Mouse (Mus musculus): ENCODE results near the gene Lemd1. TPM values are rescaled to one million over a fixed set of nuclear protein-coding genes. Genes with fewer than 3 reads are reported as not detected.

Gene Lemd1
- total and polyA plus RNA-seq, 3 experiments = not detected

- Histone ChIP-seq H3K79me2 (replicated peaks; ENCODE audit: control insufficient read depth, extremely low read depth, insufficient read depth, poor library complexity, severe bottlenecking) (no peaks in the 10 kb centered on the region), H3K27me3 (replicated peaks) (peaks cover 51% of the 10 kb centered on the region), H3K9ac (ENCODE audit: insufficient read depth, low read depth) (no peak overlapping the region), H3K27ac (ENCODE audit: insufficient read depth, low read depth) (no peak overlapping the region), H3K4me2 (ENCODE audit: insufficient read depth, low read depth, poor library complexity, severe bottlenecking) (no peak overlapping the region), H3K36me3 (replicated peaks in 1 of 2; ENCODE audit: control insufficient read depth in 1 of 2, insufficient read depth in 1 of 2, low read length in 1 of 2) (no peaks in the 10 kb centered on the region), H3K9me3 (replicated peaks; ENCODE audit: low read length) (no peaks in the 10 kb centered on the region), H3K4me1 (ENCODE audit: control insufficient read depth in 1 of 2, insufficient read depth in 2 of 2) (no peaks in the 10 kb centered on the region), H3K4me3 (replicated peaks in 1 of 3; ENCODE audit: low read depth in 2 of 3, low read length in 2 of 3, poor library complexity in 1 of 3) (no peak overlapping the region)
- TF ChIP-seq IRF4 (IDR thresholded peaks at IDR 0.05; ENCODE audit: low read depth, low read length) (no peak), SIN3A (IDR thresholded peaks at IDR 0.05; ENCODE audit: low read length) (no peak), MEF2A (IDR thresholded peaks at IDR 0.05; ENCODE audit: borderline replicate concordance, low read depth, low read length) (no peak), EP300 (IDR thresholded peaks at IDR 0.05; ENCODE audit: low read length) (no peak), POLR2AphosphoS2 (IDR thresholded peaks at IDR 0.05; ENCODE audit: low read depth, low read length) (no peak), PAX5 (IDR thresholded peaks at IDR 0.05; ENCODE audit: low read length) (no peak), BHLHE40 (IDR thresholded peaks at IDR 0.05; ENCODE audit: low read depth, low read length) (no peak), ZNF384 (IDR thresholded peaks at IDR 0.05; ENCODE audit: low read depth, low read length) (no peak), KAT2A (IDR thresholded peaks at IDR 0.05; ENCODE audit: insufficient replicate concordance, low read length) (no peak), GABPA (IDR thresholded peaks at IDR 0.05; ENCODE audit: insufficient replicate concordance, low read depth, low read length) (no peak), MAX (IDR thresholded peaks at IDR 0.05; ENCODE audit: low read length) (no peak), RAD21 (IDR thresholded peaks at IDR 0.05; ENCODE audit: low read depth, low read length) (no peak), MAZ (IDR thresholded peaks at IDR 0.05; ENCODE audit: low read depth, low read length) (no peak), USF2 (conservative IDR thresholded peaks at IDR 0.05; ENCODE audit: low read depth, low read length) (no peak), MXI1 (IDR thresholded peaks at IDR 0.05; ENCODE audit: low read depth, low read length) (no peak), RCOR1 (conservative IDR thresholded peaks at IDR 0.05; ENCODE audit: low read depth, low read length) (no peak), E2F4 (IDR thresholded peaks at IDR 0.05; ENCODE audit: insufficient replicate concordance, low read depth, low read length) (no peak), UBTF (IDR thresholded peaks at IDR 0.05; ENCODE audit: low read depth, low read length) (no peak), TBP (conservative IDR thresholded peaks at IDR 0.05; ENCODE audit: low read depth, low read length) (no peak), JUN (IDR thresholded peaks at IDR 0.05; ENCODE audit: insufficient read depth, low read depth, low read length) (no peak)
- DNase-seq (ENCODE audit: extremely low read depth) = no peak
- in situ Hi-C loops (cut with MboI; ENCODE audit: low pct_ligation_motif_present, low pct_unique_long_range_greater_than_20kb, low sequenced_read_pairs) = loop anchor here (10.0 kb wide), 1 partner anchor 45 kb away; no protein-coding TSS in a partner anchor
- dilution Hi-C loops (cut with MboI; ENCODE audit: extremely low pct_ligation_motif_present, extremely low pct_unique_long_range_greater_than_20kb, low sequenced_read_pairs) = no loop called here
These were observed 108.5 kb downstream of the Lemd1 start for GRCm38 (mm10) chr1:132299744-132300143.

GRCm38 (mm10) chr1:132301242-132301641 lies 110.0 kb downstream of the Lemd1 start:
- Histone ChIP-seq H3K79me2 (replicated peaks; ENCODE audit: control insufficient read depth, extremely low read depth, insufficient read depth, poor library complexity, severe bottlenecking) (no peaks in the 10 kb centered on the region), H3K36me3 (replicated peaks in 1 of 2; ENCODE audit: control insufficient read depth in 1 of 2, insufficient read depth in 1 of 2, low read length in 1 of 2) (no peaks in the 10 kb centered on the region), H3K4me2 (ENCODE audit: insufficient read depth, low read depth, poor library complexity, severe bottlenecking) (no peak overlapping the region), H3K4me3 (replicated peaks in 1 of 3; ENCODE audit: low read depth in 2 of 3, low read length in 2 of 3, poor library complexity in 1 of 3) (no peak overlapping the region), H3K9me3 (replicated peaks; ENCODE audit: low read length) (no peaks in the 10 kb centered on the region), H3K4me1 (ENCODE audit: control insufficient read depth in 1 of 2, insufficient read depth in 2 of 2) (no peaks in the 10 kb centered on the region), H3K27me3 (replicated peaks) (peaks cover 61% of the 10 kb centered on the region), H3K9ac (ENCODE audit: insufficient read depth, low read depth) (no peak overlapping the region), H3K27ac (ENCODE audit: insufficient read depth, low read depth) (no peak overlapping the region)
- no peak for DNase-seq (ENCODE audit: extremely low read depth)
- dilution Hi-C loops (cut with MboI; ENCODE audit: extremely low pct_ligation_motif_present, extremely low pct_unique_long_range_greater_than_20kb, low sequenced_read_pairs) (no loop called here), in situ Hi-C loops (cut with MboI; ENCODE audit: low pct_ligation_motif_present, low pct_unique_long_range_greater_than_20kb, low sequenced_read_pairs) (loop anchor here (10.0 kb wide), 1 partner anchor 46 kb away; no protein-coding TSS in a partner anchor)
- no peak for TF ChIP-seq USF1 (IDR thresholded peaks at IDR 0.05; ENCODE audit: low read depth, low read length)
- TF ChIP-seq CTCF (conservative IDR thresholded peaks at IDR 0.05 in 1 of 2, IDR thresholded peaks at IDR 0.05 in 1 of 2; ENCODE audit: low read depth in 2 of 2, low read length in 2 of 2) = no peak
- no peak for TF ChIP-seq CHD2 (IDR thresholded peaks at IDR 0.05; ENCODE audit: low read length)
- no peak for TF ChIP-seq NRF1 (IDR thresholded peaks at IDR 0.05; ENCODE audit: low read depth, low read length)
- TF ChIP-seq TBP (conservative IDR thresholded peaks at IDR 0.05; ENCODE audit: low read depth, low read length) = no peak
- TF ChIP-seq JUN (IDR thresholded peaks at IDR 0.05; ENCODE audit: insufficient read depth, low read depth, low read length) = no peak
- no peak for TF ChIP-seq IRF4 (IDR thresholded peaks at IDR 0.05; ENCODE audit: low read depth, low read length)
- TF ChIP-seq HCFC1 (IDR thresholded peaks at IDR 0.05; ENCODE audit: low read depth, low read length) = no peak
- TF ChIP-seq ZNF384 (IDR thresholded peaks at IDR 0.05; ENCODE audit: low read depth, low read length) = no peak
- TF ChIP-seq JUND (conservative IDR thresholded peaks at IDR 0.05; ENCODE audit: low read depth, low read length) = no peak
- no peak for TF ChIP-seq RAD21 (IDR thresholded peaks at IDR 0.05; ENCODE audit: low read depth, low read length)
- no peak for TF ChIP-seq BHLHE40 (IDR thresholded peaks at IDR 0.05; ENCODE audit: low read depth, low read length)
